Mouse (Mus musculus): ENCODE measurements around the gene Col4a1. TPM values are rescaled to one million over a fixed set of nuclear protein-coding genes. Genes with fewer than 3 reads are reported as not detected.
A peak's percentile ranks its signal among the peaks of the same experiment; 100 is the strongest.

Col4a1 gene
- polyA plus RNA-seq, 1 experiment from 2014 or later = 250 TPM

DNA sequence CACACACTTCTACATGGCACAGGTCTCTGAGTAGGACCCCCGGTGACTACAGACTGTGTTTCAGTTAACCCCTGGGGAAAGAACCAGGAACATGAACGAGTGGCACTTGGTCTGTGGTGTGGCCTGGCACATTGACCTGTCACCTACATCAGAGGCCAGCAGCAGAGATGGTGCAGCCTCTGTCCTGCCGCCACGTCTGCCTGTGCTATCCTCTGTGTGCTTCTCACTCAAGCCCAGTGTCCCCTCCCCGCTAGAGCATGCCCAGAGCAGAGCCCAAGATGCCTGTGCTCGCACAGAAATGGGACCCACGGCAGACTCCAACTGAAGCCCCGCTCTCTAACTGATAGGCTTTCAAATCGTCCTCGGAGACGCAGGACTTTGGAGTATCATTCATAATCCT, 6.8 kb upstream of the Col4a1 start:
- WGBS = 84% methylated on average over 11 of the region's 11 CpGs
- Histone ChIP-seq H3K27ac (replicated peaks in 1 of 2; ENCODE audit: control insufficient read depth in 1 of 2, insufficient read depth in 1 of 2, low read depth in 2 of 2, low read length in 2 of 2) (no peak overlapping the region), H3K36me3 (ENCODE audit: control insufficient read depth, insufficient read depth, low read length) (peaks cover 35% of the 10 kb centered on the region), H3K4me2 (ENCODE audit: low read length) (no peak overlapping the region), H3K4me3 (ENCODE audit: control insufficient read depth in 1 of 2, insufficient read depth in 1 of 2, low read depth in 1 of 2, low read length in 2 of 2) (no peak overlapping the region), H3K27me3 (ENCODE audit: control insufficient read depth, insufficient read depth, low read length) (no peaks in the 10 kb centered on the region), H3K4me1 (ENCODE audit: control insufficient read depth in 2 of 2, insufficient read depth in 2 of 2, low read length in 2 of 2) (peaks cover 26 to 65% of the 10 kb centered on the region in 2 experiments), H3K9me3 (ENCODE audit: control insufficient read depth, low read length) (no peaks in the 10 kb centered on the region), H3K9ac (ENCODE audit: low read length) (no peak overlapping the region)
- ATAC-seq (ENCODE audit: insufficient number of reproducible peaks, insufficient read depth, low FRiP score, low read depth) = no peak

DNA sequence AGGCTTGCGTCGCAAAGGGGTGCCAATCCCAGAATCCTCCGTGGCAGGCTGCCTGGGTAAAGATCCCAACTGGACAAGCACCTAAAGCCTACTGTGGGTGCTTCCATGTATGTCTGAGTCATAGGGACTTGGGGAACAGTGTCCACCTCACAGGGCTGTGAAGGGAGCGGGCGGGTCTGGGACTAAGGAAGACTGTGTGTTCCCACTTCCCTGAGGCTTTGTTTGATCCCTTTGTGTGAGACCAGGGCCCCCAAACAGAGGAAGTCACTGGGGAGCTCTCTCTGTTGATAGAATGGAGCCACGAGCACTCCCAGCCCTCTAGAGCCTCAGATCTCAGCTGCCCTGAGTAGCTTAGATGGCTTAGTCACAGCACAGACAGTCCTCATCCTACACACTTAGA, 3.5 kb upstream of the Col4a1 start:
- peak overlapping the region; percentile 88 for H3K4me2 ChIP-seq (ENCODE audit: low read length)
- peak overlapping the region in 1 of 2 experiments; percentile 90; a peak in 1 of 4 replicates for H3K4me3 ChIP-seq (ENCODE audit: control insufficient read depth in 1 of 2, insufficient read depth in 1 of 2, low read depth in 1 of 2, low read length in 2 of 2)
- peaks cover 26 to 50% of the 10 kb centered on the region in 2 experiments for H3K4me1 ChIP-seq (ENCODE audit: control insufficient read depth in 2 of 2, insufficient read depth in 2 of 2, low read length in 2 of 2)
- no peak overlapping the region for H3K27ac ChIP-seq (replicated peaks in 1 of 2; ENCODE audit: control insufficient read depth in 1 of 2, insufficient read depth in 1 of 2, low read depth in 2 of 2, low read length in 2 of 2)
- no peak for ATAC-seq (ENCODE audit: insufficient number of reproducible peaks, insufficient read depth, low FRiP score, low read depth)
- peaks cover 32% of the 10 kb centered on the region for H3K36me3 ChIP-seq (ENCODE audit: control insufficient read depth, insufficient read depth, low read length)
- peak overlapping the region; percentile 27; the same call in 1 of the 2 replicates for H3K9ac ChIP-seq (ENCODE audit: low read length)
- 76% methylated on average over 6 of the region's 6 CpGs for WGBS
- no peaks in the 10 kb centered on the region for H3K9me3 ChIP-seq (ENCODE audit: control insufficient read depth, low read length)
- H3K27me3 ChIP-seq (ENCODE audit: control insufficient read depth, insufficient read depth, low read length) = no peaks in the 10 kb centered on the region

DNA sequence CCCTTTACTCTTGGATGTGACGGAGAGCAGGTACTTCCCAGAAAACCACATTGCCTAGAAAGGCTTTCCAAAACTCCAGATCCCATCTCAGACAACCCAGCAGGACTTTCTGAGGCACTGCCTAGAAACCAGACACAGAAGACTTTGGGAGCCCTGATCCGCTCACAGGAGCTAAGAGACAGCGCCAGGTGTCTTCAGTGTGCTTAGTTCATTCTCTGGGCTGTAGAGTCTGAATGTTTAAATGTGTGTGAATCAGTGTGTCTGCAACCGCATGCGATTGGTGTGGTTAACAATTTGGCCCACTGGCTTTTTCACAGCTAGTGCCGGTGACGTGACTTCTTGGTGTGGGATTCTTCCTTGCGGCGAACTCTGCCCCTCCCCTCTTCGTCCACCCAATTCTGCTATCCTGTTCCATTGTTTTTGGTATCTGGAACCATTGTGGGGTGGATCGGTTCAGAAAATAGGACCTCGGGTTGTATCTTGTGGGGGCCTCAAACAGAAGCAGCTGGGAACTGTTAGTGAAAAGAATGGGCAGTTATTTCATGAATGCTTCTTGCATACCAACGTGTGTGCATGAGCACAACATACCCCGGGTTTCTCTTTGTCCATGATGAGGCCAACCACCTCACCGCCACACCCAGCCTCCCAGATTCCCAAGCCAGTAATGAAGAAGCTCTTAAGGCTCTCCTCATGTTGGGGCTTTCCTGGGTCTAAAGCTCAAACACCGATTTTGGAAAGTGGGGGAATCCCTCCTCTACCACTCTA, 2.7 kb upstream of the Col4a1 start:
- no peaks in the 10 kb centered on the region for H3K9me3 ChIP-seq (ENCODE audit: control insufficient read depth, low read length)
- no peaks in the 10 kb centered on the region for H3K27me3 ChIP-seq (ENCODE audit: control insufficient read depth, insufficient read depth, low read length)
- no peak overlapping the region; a peak in 1 of 4 replicates for H3K27ac ChIP-seq (replicated peaks in 1 of 2; ENCODE audit: control insufficient read depth in 1 of 2, insufficient read depth in 1 of 2, low read depth in 2 of 2, low read length in 2 of 2)
- H3K4me3 ChIP-seq (ENCODE audit: control insufficient read depth in 1 of 2, insufficient read depth in 1 of 2, low read depth in 1 of 2, low read length in 2 of 2) = peak overlapping the region; percentile 11 to 90; a peak in 3 of 4 replicates
- peaks cover 26 to 49% of the 10 kb centered on the region in 2 experiments for H3K4me1 ChIP-seq (ENCODE audit: control insufficient read depth in 2 of 2, insufficient read depth in 2 of 2, low read length in 2 of 2)
- H3K9ac ChIP-seq (ENCODE audit: low read length) = peak overlapping the region; percentile 97
- no peak for ATAC-seq (ENCODE audit: insufficient number of reproducible peaks, insufficient read depth, low FRiP score, low read depth)
- H3K36me3 ChIP-seq (ENCODE audit: control insufficient read depth, insufficient read depth, low read length) = peaks cover 32% of the 10 kb centered on the region
- WGBS = 58% methylated on average over 16 of the region's 16 CpGs
- H3K4me2 ChIP-seq (ENCODE audit: low read length) = peak overlapping the region; percentile 88

DNA sequence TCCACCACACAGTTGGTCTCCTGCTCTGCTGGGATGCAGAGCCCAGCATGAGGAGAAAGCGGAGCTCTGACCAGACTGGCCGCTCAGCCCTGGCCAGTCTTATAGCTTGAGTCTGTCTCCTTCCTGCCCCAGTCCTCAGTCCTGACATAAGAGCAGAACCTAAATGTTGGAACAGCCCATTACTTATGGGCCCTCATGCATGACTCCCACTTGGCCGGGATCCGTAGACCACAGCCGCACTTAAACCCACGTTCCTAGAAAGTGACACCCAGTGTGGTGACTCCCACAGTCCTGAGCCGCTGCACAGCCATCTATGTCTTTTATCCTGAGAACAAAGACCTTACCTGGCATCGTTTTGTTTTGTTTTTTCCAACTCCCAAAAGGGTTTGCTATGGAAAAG, 2.0 kb upstream of the Col4a1 start:
- WGBS = 83% methylated on average over 8 of the region's 8 CpGs

DNA sequence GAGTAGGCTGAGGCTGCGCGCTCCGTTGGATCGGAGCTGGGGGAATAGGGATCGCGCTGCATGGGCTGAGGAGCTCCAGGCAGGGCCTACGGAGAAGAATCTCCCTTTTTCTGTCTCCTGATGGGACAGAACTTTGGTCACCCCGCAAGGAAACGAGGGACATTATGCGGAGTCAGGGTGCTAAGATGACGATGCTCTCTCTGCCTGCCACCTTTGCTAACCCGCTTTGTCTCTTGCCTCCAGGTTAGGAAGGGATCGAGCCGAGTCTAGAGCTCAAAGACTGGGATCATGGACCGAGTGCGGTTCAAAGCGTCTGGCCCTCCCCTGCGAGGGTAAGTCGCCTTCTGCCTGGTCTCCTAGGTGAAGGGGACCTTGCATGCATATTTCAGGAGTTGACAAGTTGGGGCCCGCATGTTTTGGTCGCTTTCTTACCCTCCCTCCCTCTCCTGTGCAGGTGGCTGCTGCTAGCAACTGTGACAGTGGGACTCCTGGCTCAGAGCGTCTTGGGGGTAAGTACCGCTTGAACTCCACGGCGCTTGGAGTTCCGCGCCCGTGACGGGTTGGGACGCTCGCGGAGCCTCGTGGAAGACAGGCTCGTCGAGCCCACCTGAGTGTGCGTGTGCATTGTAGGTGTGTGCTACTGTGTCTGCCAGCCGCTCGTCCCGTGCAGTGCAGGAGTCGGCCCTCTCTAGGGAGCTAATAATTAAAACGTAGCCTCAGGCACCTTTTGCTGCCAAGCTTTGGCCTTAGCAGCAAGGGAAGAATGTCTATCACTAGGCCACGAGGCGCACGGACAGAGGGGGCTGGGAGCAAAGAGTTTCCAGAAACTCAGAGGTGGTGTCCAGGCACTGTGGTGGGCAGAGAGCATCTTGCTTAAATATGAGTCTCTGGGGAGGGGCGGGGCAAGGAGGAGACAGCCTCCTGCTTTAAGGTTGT, 818 bp upstream of the Col4a1 start:
- peaks cover 39 to 65% of the 10 kb centered on the region in 2 experiments for H3K4me1 ChIP-seq (ENCODE audit: control insufficient read depth in 2 of 2, insufficient read depth in 2 of 2, low read length in 2 of 2)
- 0 out of 2 replicates have a peak, but pooled peaks have one; percentile 4 for ATAC-seq (ENCODE audit: insufficient number of reproducible peaks, insufficient read depth, low FRiP score, low read depth)
- peak overlapping the region; percentile 90 to 91 for H3K4me3 ChIP-seq (ENCODE audit: control insufficient read depth in 1 of 2, insufficient read depth in 1 of 2, low read depth in 1 of 2, low read length in 2 of 2)
- H3K9me3 ChIP-seq (ENCODE audit: control insufficient read depth, low read length) = no peaks in the 10 kb centered on the region
- 3% methylated on average over 45 of the region's 45 CpGs for WGBS
- H3K27ac ChIP-seq (replicated peaks in 1 of 2; ENCODE audit: control insufficient read depth in 1 of 2, insufficient read depth in 1 of 2, low read depth in 2 of 2, low read length in 2 of 2) = peak overlapping the region; percentile 80 to 88
- no peaks in the 10 kb centered on the region for H3K27me3 ChIP-seq (ENCODE audit: control insufficient read depth, insufficient read depth, low read length)
- H3K4me2 ChIP-seq (ENCODE audit: low read length) = peak overlapping the region; percentile 88
- peaks cover 16% of the 10 kb centered on the region; the same call in 1 of the 2 replicates for H3K36me3 ChIP-seq (ENCODE audit: control insufficient read depth, insufficient read depth, low read length)
- H3K9ac ChIP-seq (ENCODE audit: low read length) = peak overlapping the region; percentile 97

More for the DNA sequence above, 2.0 kb upstream of the Col4a1 start:
- no peaks in the 10 kb centered on the region for H3K9me3 ChIP-seq (ENCODE audit: control insufficient read depth, low read length)
- peak overlapping the region; percentile 90 to 91 for H3K4me3 ChIP-seq (ENCODE audit: control insufficient read depth in 1 of 2, insufficient read depth in 1 of 2, low read depth in 1 of 2, low read length in 2 of 2)
- 0 out of 4 replicates have a peak overlapping the region, but pooled peaks of 1 of the 2 experiments have one; percentile 12 for H3K27ac ChIP-seq (replicated peaks in 1 of 2; ENCODE audit: control insufficient read depth in 1 of 2, insufficient read depth in 1 of 2, low read depth in 2 of 2, low read length in 2 of 2)
- H3K9ac ChIP-seq (ENCODE audit: low read length) = peak overlapping the region; percentile 97
- peaks cover 32 to 55% of the 10 kb centered on the region in 2 experiments for H3K4me1 ChIP-seq (ENCODE audit: control insufficient read depth in 2 of 2, insufficient read depth in 2 of 2, low read length in 2 of 2)
- H3K36me3 ChIP-seq (ENCODE audit: control insufficient read depth, insufficient read depth, low read length) = peaks cover 28% of the 10 kb centered on the region
- no peaks in the 10 kb centered on the region for H3K27me3 ChIP-seq (ENCODE audit: control insufficient read depth, insufficient read depth, low read length)
- peak overlapping the region; percentile 88 for H3K4me2 ChIP-seq (ENCODE audit: low read length)
- ATAC-seq (ENCODE audit: insufficient number of reproducible peaks, insufficient read depth, low FRiP score, low read depth) = no peak

DNA sequence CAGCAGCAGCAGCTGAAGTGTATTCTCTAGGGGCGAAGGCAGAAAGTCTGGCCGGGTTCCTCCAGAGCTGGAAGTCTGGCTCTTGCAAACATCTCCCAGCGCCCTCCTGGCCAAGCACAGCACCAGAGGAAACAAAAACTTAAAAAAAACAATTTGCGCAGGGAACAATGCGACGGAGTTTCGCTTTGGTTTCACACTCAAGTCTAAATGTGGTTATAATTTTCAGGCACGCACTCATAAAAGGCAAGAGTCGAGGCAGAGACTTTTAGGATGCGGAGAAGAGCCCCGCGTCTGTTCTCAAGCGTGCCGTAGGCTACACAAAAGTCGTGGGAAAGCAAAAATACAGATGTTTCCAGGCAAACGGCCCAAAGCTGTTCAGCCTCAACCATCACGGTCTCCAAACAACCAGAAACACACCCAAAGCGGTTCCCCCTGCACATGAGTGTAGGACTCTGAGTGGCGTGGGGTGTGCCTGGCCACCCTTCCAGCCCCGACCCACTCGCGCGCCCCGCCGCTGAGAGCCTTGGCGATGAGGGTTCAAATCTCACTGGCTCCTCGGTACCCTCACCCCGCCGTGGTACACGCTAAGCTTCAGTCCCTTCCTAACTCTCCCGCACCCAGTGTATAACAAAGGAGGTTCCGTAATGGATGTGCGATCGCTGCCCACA, 811 bp downstream of the Col4a1 start:
- H3K4me3 ChIP-seq (ENCODE audit: control insufficient read depth in 1 of 2, insufficient read depth in 1 of 2, low read depth in 1 of 2, low read length in 2 of 2) = peak overlapping the region; percentile 90 to 91
- H3K9ac ChIP-seq (ENCODE audit: low read length) = peak overlapping the region; percentile 97
- no peaks in the 10 kb centered on the region for H3K27me3 ChIP-seq (ENCODE audit: control insufficient read depth, insufficient read depth, low read length)
- H3K4me2 ChIP-seq (ENCODE audit: low read length) = peak overlapping the region; percentile 88
- peak overlapping the region; percentile 80 to 88 for H3K27ac ChIP-seq (replicated peaks in 1 of 2; ENCODE audit: control insufficient read depth in 1 of 2, insufficient read depth in 1 of 2, low read depth in 2 of 2, low read length in 2 of 2)
- H3K9me3 ChIP-seq (ENCODE audit: control insufficient read depth, low read length) = no peaks in the 10 kb centered on the region
- WGBS = 2% methylated on average over 34 of the region's 34 CpGs
- H3K4me1 ChIP-seq (ENCODE audit: control insufficient read depth in 2 of 2, insufficient read depth in 2 of 2, low read length in 2 of 2) = peaks cover 47 to 63% of the 10 kb centered on the region in 2 experiments
- ATAC-seq (ENCODE audit: insufficient number of reproducible peaks, insufficient read depth, low FRiP score, low read depth) = 0 out of 2 replicates have a peak, but pooled peaks have one; percentile 8
- peaks cover 24% of the 10 kb centered on the region for H3K36me3 ChIP-seq (ENCODE audit: control insufficient read depth, insufficient read depth, low read length)

DNA sequence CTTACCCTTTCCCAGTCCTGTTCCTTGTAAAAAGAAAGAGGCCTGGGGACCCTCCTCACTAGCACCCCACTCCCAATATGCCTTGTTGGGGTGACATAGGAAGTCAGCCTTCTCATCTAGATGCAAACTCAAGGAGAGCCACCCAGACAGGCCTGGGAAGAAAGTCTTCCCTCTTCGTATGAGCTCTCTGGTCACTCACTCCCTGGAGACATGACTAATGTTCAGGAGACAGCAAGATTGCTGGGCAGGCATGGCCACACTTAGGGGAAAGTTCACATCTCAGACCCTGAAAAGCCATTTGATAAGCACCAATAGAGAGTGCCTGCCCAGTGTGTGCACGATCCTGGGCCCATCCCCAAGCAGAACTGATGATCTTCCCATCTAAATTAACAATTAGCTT, 2.6 kb downstream of the Col4a1 start:
- Histone ChIP-seq H3K4me3 (ENCODE audit: control insufficient read depth in 1 of 2, insufficient read depth in 1 of 2, low read depth in 1 of 2, low read length in 2 of 2) (peak overlapping the region; percentile 19 to 90; a peak in 3 of 4 replicates), H3K27me3 (ENCODE audit: control insufficient read depth, insufficient read depth, low read length) (no peaks in the 10 kb centered on the region), H3K36me3 (ENCODE audit: control insufficient read depth, insufficient read depth, low read length) (peaks cover 17% of the 10 kb centered on the region), H3K9ac (ENCODE audit: low read length) (peak overlapping the region; percentile 97), H3K4me1 (ENCODE audit: control insufficient read depth in 2 of 2, insufficient read depth in 2 of 2, low read length in 2 of 2) (peaks cover 36 to 50% of the 10 kb centered on the region in 2 experiments), H3K27ac (replicated peaks in 1 of 2; ENCODE audit: control insufficient read depth in 1 of 2, insufficient read depth in 1 of 2, low read depth in 2 of 2, low read length in 2 of 2) (peak overlapping the region; percentile 30 to 60), H3K4me2 (ENCODE audit: low read length) (peak overlapping the region; percentile 88), H3K9me3 (ENCODE audit: control insufficient read depth, low read length) (no peaks in the 10 kb centered on the region)
- WGBS = 40% methylated on average over 2 of the region's 2 CpGs
- no peak for ATAC-seq (ENCODE audit: insufficient number of reproducible peaks, insufficient read depth, low FRiP score, low read depth)
